Mouse (Mus musculus) adrenal gland (tissue): Measurements from ENCODE around the gene Myh10.
"Not testable (repeated sequence)": the region's sequence is repeated elsewhere in the genome, so short reads cannot be mapped to it uniquely, and the experiment has no call there.

ENCODE experiments used
- intact Hi-C: fragments of 180-260 bp; cut with DNase I; formaldehyde crosslinking; loops from one replicate; pipeline ENCODE4 v1.15.1; 2025

Gene Myh10

GRCm38 (mm10) chr11:68790720-68791119, 99.4 kb downstream of the Myh10 start:
- intact Hi-C loops: no loop called here

- intact Hi-C loops: no loop called here
These were observed 100.4 kb downstream of the Myh10 start for GRCm38 (mm10) chr11:68791794-68792193.

DNA sequence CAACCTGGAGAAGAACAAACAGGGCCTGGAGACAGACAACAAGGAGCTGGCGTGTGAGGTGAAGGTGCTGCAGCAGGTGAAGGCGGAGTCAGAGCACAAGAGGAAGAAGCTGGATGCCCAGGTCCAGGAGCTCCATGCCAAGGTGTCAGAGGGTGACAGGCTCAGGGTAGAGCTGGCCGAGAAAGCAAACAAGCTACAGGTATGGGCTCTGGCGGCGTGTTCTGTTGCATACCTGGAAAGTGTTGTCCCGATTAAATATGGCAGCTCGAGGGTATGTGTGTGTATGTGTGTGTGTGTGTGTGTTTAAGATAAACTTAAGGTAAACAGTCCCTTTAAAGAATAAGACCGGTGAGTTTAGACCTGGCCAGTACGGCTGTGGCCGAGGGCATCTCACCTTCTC, 106.9 kb downstream of the Myh10 start:
- intact Hi-C loops: no loop called here

DNA sequence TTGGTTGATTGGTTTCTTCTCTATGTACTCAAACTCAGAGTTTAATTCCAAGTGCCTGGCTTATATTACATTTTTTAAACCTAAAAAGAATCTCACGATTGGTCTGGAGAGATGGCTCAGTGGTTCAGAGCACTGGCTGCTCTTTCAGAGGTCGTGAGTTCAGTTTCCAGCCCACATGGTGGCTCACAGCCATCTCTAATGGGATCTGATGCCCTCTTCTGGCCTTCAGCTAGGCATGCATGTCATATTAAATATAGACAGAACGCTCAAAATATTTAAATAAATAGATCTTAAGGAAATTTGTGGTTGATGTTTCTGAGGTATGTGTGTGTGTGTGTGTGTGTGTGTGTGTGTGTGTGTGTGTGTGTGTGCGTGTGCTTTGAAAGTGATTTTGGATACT, 113.8 kb downstream of the Myh10 start:
- intact Hi-C loops: no loop called here

- intact Hi-C loops: no loop called here
These were observed 116.4 kb downstream of the Myh10 start for GRCm38 (mm10) chr11:68807787-68808186.

GRCm38 (mm10) chr11:68811881-68812577, 120.7 kb downstream of the Myh10 start:
- intact Hi-C loops: no loop called here

DNA sequence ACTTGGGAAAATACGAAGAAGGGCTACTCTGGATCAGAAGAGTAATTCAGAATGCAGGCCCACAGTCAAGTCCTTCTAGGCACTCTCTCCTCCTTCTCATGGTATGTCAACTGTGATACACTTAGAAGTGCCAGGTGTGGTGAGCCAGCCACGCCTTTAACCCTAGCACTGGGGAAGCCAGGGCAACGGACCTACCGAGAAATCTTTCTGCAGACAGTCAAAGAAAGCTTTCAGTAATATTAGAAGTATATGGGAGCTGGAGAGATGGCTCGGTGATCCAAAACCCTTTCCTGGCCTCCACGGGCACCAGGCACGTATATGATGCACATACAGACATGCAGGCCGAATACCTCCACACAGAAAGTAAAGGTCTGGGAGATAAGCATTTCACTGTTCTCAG, 127.1 kb downstream of the Myh10 start:
- intact Hi-C loops: no loop called here

GRCm38 (mm10) chr11:68819226-68819805, 128.0 kb downstream of the Myh10 start:
- intact Hi-C loops: no loop called here

GRCm38 (mm10) chr11:68822326-68822725, 131.0 kb downstream of the Myh10 start:
- intact Hi-C loops: loop anchor here (5.0 kb wide), 1 partner anchor 55 kb away; no protein-coding TSS in a partner anchor

- intact Hi-C loops: no loop called here
These were observed 135.4 kb downstream of the Myh10 start for GRCm38 (mm10) chr11:68826735-68827134.

- intact Hi-C loops: not testable (repeated sequence)
These were observed 140.2 kb downstream of the Myh10 start for GRCm38 (mm10) chr11:68831580-68831979.

DNA sequence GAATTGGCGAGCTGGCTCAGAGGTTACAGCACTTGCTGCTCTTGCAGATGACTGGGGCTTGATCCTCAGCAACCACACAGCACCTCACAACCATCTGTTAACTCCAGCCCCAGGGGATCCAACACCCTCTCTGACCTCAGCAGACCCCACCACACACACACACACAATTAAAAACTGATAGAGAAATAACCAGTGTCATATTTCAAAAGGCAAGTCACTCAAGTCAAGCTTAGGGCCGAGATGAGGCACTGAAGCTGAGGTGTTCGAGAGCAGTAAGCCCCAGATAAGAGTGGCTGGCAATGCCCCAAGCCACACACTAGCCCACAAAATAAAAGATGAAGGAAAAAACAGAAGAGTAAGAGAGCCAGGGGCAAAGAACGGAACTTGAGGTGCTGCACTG, 141.4 kb downstream of the Myh10 start:
- intact Hi-C loops: no loop called here

DNA sequence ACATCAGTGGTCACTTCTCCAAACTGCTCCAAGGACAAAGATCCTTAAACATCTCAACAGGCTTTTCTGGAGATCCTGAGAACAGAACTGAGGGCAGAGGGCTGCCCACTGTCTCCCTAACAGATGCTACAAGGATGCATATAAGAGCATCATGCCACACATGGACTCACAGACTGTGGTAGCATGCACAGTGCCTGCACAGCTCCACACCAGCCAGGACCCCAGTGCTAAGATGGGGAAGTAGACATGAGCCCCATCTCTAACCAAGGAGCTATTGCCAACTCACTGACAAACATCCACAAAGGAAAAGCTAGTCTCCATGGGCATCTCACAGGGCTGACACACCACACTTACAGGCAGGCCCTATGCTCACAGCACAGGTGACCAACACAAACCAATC, 142.2 kb downstream of the Myh10 start:
- intact Hi-C loops: no loop called here

DNA sequence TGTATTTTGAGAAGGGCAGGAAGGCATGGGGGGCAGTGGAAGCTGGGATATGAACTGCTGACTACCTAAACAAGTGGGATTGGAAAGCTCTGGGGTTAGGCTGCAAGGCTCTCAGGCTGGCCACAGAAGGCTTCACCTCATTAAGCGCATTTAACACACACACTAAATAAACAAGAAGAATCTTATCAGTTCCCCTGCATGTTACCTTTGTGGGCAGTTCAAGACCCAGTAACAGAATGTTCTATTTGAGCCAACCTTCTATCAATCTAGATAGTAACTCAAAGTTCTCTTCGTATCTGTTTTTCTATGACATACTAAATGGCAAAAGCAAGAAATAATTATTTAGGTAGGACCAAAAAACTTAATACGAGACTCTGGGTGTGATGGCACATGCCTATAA, 143.7 kb downstream of the Myh10 start:
- intact Hi-C loops: no loop called here

DNA sequence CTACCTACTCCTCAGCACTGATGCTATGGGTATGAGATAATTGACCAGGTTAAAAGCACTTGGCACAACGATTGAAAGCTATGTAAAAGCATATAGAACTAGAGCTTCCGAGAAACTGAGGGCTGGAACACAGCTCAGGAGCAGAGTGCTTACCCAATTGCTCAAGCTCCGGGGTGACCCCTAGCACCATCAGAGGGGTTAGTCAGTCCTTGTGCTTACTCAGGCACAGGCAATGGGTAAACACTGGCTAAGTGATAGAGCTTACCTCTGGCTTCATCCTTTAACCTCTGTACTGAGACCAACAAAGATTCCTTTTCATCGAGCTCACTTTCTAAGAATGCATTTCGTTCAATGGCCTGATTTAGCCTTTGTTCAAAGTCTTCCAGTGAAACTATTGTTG, 148.2 kb downstream of the Myh10 start:
- intact Hi-C loops: loop anchor here (5.0 kb wide), 1 partner anchor 38 kb away; no protein-coding TSS in a partner anchor

DNA sequence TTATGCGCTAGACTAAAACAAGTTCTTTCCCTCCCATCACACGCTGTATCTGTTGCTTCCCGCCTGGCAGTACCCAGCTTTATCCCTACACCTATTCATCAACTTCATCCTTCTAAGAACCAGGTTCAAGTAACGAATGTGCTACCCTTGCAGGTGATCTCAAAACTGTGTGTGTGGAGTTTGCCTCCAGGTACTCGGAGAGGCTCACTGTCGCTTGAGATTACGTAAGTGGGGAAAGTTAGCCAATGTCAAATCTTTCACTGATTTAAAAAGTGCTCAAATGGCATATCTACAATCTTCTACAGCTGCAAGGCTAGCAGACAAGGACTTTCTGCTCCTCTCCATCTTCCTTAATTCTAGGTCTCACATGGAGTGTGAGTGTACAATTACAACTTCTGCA, 159.5 kb downstream of the Myh10 start:
- intact Hi-C loops: no loop called here

- intact Hi-C loops: no loop called here
These were observed 160.5 kb downstream of the Myh10 start for GRCm38 (mm10) chr11:68851644-68852485.

DNA sequence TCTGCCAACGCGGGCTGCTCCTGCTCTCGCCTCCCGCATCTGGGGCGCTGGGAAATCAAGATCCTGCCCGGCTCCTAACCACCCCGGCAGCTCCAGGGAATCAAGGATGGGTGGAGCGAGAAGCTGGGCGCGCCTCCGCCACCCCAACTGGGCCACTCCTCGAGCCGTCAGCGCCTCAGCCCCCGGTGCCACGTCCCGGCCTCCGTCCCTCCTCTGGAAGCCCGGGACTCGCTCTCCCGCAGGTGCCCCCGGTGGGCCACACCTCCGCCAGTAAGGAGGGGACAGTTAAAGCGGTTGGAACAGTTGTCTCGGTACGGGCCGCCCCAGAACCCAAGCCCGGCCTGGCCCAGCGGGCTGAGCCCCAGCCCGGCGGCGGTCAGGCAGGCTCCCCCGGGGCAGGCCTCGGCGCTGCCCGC, 161.1 kb downstream of the Myh10 start:
- intact Hi-C loops: no loop called here

- intact Hi-C loops: no loop called here
These were observed 161.6 kb downstream of the Myh10 start for GRCm38 (mm10) chr11:68852932-68853409.

DNA sequence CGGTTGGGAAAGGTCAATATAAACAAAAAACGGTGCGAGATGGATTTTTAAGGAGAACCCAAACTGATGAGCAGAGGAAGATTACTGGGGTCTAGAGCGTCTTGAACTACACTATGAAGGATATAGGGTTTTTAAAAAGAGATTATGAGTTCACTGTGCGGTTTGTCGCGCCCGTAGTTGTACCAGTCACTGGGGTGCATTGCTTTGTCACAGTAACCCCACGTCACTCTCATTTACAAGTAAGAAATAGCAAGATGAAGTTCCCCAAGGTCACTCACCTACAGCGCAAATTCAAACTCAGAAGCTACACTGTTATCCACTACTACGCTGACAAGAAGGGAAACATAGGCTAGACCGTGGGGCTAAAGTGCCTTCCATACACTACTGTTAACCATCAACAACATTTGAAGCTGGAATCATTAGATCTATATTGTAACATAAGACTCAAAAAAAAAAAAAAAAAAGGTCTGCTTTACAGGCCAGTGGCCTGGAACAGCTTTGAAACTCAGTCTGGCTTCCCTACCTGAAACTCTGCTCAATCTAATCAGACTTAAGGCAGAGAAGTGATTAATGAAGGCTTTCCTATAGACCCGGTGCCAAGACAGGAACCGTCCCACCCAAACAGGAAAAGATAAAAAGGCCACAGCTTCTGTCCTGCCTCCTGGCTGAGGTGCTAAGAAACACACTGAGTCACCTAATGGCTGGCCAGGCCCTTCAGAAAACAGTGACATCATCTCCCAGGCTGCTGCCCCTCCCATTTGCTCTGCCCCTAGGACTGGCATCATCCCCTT, 162.4 kb downstream of the Myh10 start:
- intact Hi-C loops: no loop called here

DNA sequence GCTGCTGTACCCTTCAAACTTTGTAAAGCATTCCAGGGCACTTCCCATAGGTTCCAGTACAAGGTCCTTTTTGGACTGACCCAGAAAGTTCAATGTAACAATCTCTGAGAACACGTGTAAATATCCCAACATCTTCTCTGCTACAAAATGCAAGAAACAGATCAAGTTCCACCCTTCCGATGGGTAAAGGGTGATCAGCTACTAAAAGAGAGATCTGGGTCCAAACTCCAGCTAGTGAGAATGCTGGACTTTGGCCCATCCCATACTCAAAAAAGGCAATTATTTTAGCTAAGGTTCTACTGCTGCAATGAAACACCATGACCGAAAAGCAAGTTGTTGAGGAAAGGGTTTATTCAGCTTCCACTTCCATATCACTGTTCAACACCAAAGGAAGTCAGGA, 163.3 kb downstream of the Myh10 start:
- intact Hi-C loops: no loop called here
